Mouse (Mus musculus) heart, embryonic 10.5 days (tissue): ENCODE measurements around the gene Spata45. TPM values are rescaled to one million over a fixed set of nuclear protein-coding genes. Genes with fewer than 3 reads are reported as not detected.

Source experiments
- polyA plus RNA-seq: library from polyadenylated mRNA; unstranded; fragments of >200 nt; fragmentation: Nextera tagmentation; extraction: Ambion mirVana; gene quantifications from 2 replicates; pipeline ENCODE4 v1.2.1, GENCODE M21; 2016

Spata45 gene
- polyA plus RNA-seq, 1 experiment from 2014 or later = not detected

Other genes with a start within 250 kb of the Spata45 start
- gene Rps6kc1, start 124.9 kb upstream of the Spata45 start, polyA plus RNA-seq = 13.2 and 15.3 TPM in 2 replicates
- gene Angel2, start 111.5 kb upstream of the Spata45 start, polyA plus RNA-seq = 33.4 and 38.8 TPM in 2 replicates
- 56.7 and 78.7 TPM in 2 replicates for gene Vash2, start 57.3 kb upstream of the Spata45 start, polyA plus RNA-seq
- gene Flvcr1, start 10.5 kb upstream of the Spata45 start, polyA plus RNA-seq = 4.4 and 8.5 TPM in 2 replicates
- 16.6 and 20.7 TPM in 2 replicates for gene Tatdn3, start 26.3 kb downstream of the Spata45 start, polyA plus RNA-seq
- 20.6 and 21.8 TPM in 2 replicates for gene Nsl1, start 26.4 kb downstream of the Spata45 start, polyA plus RNA-seq
- gene Batf3, start 61.2 kb downstream of the Spata45 start, polyA plus RNA-seq = 4.8 and 7.9 TPM in 2 replicates
- not detected in 2 replicates for gene Fam71a, start 128.2 kb downstream of the Spata45 start, polyA plus RNA-seq
- 8.0 and 13.5 TPM in 2 replicates for gene Atf3, start 181.4 kb downstream of the Spata45 start, polyA plus RNA-seq